Mouse (Mus musculus): Measurements from ENCODE around the gene Foxp4.

The Foxp4 gene

GRCm38 (mm10) chr17:47929431-47929830, 5.0 kb upstream of the Foxp4 start:
- DNase-seq, result no peak

- no peak for DNase-seq
Measured at GRCm38 (mm10) chr17:47925988-47926387, 1.5 kb upstream of the Foxp4 start.

- DNase-seq, result no peak
Measured at GRCm38 (mm10) chr17:47925340-47925926, 988 bp upstream of the Foxp4 start.

- peak; percentile 44 to 57 for DNase-seq
Measured at GRCm38 (mm10) chr17:47923678-47924382, 615 bp downstream of the Foxp4 start.

DNA sequence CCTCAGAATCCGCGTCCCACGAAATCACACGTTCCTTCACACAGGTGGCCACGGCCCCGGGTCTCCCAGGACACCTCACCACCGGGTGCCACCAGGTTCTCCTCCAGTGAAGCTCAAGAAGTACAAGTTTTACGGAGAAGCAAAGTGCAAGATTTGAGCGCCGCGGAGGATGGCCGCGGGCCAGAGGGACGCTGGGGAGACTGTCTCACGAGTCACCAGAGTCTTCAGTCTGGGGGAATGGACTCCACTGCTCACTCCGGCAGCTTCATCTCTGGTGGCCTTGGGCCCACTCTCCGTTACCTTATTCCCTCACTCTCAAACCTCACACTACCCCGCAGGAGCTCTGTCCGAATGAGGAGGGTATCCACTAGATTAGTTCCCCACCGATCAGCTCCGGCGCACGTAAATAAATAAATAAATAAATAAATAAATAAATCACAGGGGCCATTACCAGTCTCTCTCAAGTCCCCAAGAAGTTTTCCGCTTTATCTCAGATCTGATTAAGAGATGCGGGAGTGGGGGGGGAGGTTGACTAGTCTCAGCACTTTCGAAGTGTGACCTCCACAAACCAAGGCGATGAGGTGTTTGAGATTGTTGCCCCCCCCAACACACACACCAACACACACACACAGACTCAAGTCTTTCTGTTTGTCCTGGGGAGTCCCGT, 1.3 kb downstream of the Foxp4 start:
- DNase-seq, result peak in 1 of 2 experiments; percentile 39

GRCm38 (mm10) chr17:47922579-47922978, 1.9 kb downstream of the Foxp4 start:
- no peak for DNase-seq

DNA sequence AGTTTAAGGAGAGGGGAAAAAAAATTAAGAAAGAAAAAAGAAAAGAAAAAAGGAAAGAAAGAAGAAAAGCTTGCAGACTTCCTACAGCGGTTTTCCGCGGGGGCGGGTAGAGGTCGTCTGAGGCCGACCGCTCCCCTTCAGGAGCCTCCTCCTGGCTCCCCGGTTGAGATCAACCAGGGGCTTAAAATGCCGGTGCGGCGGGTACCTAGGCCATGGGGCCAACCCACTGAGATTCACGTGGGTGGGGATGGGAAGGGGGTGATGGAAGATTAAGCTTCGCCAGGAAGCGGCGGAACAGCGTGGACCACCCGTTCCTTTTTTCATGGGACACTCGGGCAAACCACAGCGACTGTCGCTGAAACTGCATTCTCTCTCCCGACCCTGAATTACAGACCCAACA, 2.3 kb downstream of the Foxp4 start:
- DNase-seq, result no peak

- DNase-seq, result no peak
Measured at GRCm38 (mm10) chr17:47921136-47921665, 3.2 kb downstream of the Foxp4 start.

DNA sequence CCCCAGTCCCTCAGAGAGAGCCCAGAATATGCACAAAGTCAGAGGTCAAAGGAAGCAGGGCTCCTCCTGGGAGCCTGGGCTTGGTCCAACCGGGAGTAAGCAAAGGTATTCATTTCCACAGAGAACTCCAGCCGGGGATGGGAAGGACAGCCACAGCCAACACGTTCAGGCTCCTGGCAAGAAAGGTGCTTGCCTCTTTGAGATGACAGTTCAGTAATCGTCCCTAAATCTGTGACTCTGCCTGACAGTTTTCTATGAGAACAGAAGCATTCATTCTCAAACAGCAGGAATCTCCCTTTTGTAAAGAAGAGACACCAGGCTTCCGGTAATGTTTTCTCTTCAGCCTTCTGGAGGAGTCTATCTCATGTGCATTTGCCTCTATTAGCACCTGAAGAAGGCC, 4.6 kb downstream of the Foxp4 start:
- DNase-seq, result no peak

DNA sequence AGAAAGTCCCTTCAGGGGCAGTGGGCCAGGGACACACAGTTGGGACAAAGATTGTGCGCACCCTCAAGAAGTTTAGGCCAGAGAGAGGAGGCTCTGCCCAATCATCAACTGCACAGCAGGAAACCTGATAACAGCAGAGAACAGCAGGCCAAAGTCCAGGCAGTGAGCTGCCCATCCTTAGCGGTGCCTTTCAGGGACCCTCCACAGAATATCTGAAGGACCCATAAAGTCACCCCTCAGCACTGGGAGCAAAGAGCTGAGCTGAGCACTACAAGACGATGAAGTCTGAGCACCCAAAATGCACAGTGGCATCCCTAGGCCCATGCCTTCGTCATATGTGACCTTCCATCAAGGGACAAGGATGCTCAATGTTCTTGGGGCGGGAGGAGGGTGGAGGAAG, 6.5 kb downstream of the Foxp4 start:
- no peak for DNase-seq

DNA sequence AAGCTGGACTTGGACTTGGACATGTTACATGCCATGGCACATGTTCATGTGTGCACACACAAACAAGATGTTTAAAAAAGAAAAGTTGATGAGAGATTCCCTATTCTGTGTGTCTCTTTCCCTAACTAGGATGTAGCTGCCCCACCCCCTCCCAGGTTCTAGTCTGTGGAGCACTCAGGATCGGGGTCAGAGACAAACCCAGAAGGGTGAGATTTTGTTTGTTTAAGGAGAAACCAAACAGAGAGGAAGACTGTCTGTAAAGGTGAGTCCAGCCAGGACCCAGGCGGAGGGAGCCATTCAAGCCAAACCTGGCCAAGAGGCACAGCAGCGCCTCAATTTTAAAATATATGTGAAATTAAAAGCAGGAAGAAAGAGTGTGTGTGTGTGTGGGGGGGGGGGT, 7.2 kb downstream of the Foxp4 start:
- no peak for DNase-seq

DNA sequence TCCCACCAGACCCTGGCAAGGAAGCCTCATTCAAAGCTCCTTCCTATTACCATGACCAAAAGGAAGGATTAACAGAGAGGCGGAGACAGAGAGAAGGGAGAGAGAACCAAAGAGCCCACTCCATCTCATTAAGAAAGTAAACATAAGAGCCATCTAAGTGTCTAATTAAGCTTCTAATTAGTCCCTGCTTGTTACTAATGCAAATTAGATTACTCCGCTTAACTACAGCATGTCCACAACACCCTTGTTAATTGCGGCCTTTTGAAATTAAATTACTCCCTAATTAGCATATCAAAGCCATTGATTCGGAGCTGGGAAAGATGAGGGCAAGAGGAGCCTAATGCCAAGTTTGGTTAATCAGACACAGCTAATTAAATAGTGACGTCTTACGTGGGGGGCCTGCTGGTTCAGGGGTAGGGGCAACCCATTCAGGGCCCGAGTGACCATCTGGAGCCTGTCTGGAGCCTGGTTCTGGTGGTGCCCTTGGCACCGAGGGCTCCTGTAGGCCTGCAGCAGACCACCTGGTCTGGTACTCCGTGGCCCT, 9.7 kb downstream of the Foxp4 start:
- DNase-seq, result no peak

DNA sequence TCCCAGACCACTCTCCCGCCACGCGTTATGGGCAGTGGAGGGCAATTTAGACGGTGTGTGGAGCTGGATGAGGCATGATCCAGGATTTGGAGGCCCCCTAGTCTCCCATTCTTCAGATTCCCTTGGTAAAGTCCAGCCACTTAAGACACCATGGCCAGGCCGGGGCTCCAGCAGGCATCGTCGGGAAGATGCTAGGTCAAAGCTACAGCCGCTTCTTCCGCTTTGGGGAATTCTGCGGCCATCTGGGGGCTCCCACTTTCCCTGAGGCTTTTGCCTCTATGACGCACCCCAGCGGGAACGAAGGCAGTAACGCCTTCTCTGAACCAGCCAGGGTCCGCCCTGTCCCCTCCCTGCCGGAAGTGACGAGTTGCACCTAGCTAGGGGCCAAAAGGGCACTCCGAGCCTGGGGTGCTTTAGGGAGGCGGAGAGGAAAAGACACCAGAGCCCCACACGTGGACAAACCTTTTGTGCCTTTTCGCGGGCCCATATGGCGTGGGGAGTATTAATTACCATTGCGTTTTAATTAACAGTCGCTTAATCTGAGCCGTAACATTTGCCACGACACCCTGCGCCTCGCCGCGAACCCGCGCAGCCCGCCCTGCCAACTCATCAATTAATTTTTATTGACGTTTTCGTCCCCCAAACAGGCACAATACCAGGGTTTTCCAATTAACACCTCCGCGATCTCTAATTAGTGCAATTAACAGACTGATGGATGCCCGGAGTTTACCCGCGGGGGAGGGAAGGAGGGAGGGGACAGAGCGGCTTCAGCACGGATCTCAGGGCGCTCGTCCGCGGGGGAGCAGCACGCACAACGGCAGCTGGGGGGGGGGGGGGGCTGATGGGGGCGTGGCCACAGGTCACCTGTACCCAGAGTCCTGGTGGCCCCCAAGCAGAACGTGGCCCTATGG, 15.1 kb downstream of the Foxp4 start:
- peak; percentile 57 to 65 for DNase-seq

DNA sequence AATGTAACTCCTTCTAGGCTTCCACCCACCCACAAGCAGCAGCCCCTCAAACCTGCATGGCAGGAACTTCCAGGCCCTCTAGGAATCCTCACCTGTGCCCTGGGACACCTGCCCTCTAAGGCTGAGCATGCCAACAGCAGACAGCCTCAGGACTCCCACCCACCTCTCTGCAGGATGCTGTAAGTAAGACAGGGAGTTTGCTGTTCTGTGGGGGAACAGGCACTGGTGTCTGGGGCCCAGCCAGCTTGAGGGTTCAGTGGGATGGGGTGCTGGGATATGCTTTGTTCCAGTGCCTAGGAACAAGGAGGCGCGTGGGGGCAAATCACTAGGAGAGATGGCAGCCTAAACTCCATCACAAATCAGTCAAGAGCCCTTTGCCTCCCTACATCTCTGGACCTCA, 16.4 kb downstream of the Foxp4 start:
- DNase-seq, result no peak

GRCm38 (mm10) chr17:47907366-47907920, 17.0 kb downstream of the Foxp4 start:
- DNase-seq, result no peak

DNA sequence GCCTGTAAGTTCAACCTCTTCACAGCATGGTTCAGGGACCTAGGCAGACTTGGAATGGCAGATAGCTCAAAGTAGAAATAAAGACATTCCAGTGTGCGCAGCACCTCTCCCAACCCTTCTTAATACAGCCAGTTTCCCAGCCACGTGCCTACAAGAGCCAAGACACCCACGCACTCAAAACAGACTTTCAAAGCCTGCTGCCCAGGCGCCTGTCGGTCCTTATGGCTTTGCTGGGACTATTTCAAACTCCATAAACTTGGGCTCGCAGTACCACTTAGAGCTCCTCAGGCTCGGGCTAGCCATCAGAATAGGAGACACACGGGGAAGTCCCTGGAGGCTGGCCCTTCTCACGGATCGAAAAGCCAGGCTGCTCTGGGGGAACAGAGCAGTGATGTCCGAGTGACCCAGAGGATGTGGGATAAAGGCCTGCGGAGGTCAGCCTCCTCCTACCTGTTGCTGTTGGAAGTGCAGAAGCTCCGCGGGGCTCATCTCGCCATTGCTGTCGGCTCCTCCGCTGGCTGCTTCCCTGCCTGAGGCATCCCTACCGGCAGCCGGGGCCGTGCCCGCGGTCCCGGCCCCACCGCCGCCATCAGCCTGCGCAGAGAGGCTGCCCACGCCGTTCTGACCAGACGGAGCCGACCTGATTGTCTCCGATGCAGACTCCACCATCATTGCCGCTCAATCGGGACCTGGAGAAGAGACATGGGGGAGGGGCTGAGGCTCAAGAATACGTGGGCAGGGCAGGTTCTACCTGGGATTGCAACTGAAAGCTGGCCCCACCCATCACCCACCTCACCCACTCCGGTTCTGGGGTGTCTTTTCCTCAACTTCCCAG, 20.4 kb downstream of the Foxp4 start:
- no peak for DNase-seq

- DNase-seq, result no peak
Measured at GRCm38 (mm10) chr17:47901782-47902181, 22.7 kb downstream of the Foxp4 start.

DNA sequence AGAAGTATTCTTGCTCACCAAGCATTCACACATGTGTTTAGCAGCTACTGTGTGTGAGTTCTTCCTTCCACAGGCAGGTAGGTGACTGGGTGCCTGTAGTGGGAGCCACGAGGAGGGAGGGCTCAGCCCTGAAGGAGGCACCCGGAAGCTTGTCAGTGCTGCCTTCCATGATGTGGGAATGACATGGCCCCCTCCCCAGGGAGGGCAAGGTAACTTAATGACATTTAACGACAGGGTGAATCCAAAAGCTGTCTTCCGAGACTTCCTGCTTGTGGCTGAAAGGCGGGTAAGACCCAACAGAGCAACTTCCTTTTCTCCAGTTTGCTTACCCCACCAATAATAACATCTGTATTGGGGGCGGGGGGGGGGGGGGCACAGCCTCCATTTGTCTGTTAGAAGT, 23.7 kb downstream of the Foxp4 start:
- DNase-seq, result no peak

DNA sequence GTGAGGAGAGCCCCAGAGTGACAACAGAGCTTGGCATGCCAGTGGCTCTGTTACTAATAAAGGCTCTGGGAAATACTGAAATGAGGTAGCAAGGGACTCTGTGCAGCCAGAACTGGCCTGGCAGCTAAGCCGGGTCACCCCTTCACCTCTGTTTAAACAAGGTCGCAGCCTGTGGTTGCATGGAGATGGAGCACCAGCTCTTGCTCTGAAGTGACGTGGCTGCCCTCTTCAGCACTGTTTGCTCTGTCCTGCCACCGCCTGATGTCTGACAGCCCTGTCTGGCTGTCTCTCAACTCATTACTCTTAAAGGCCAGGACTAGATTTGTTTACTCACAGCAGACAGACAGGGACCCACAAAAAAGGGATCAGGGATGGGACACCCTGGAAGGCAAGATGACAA, 25.3 kb downstream of the Foxp4 start:
- DNase-seq, result no peak

GRCm38 (mm10) chr17:47897956-47898752, 26.3 kb downstream of the Foxp4 start:
- no peak for DNase-seq
